21 mouse cellular contexts compared by ENCODE assay signal in the genomic region with DNA sequence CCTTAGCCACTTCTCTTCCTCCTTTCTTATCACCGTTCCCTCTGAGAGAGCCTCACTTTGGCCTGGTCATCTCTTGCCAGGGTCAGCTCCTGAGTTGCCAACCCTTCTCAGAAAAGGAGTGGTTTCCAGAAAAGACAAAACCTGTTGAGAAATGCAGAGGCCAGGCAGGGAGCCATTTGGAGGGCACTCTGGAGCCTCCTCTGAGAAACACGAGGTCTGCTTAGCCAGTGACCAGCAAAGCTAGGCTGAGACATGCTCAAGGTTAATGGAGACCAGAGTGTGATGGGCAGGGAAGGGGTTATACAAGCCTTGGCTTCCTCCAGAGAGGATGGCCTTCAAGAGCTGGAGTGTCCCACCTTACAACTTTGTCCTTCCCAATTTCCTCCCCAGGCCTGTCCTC.
A peak's percentile ranks its signal among the peaks of the same experiment; 100 is the strongest.
DNase-seq lines count a peak whose midpoint lies in the region; ATAC-seq lines count a peak whose summit lies in the region.
"Had no signal": no experiment of that assay in that cellular context is flagged by ENCODE, and none has a peak within 500 bp of the region (broad histone marks: within the 10 kb centered on the region; RNA-seq: fewer than 3 reads in every experiment).

No protein-coding gene starts in this region.

- ATAC-seq in hindbrain, embryonic 14.5 days (ENCODE audit: low FRiP score) = no peak
- ATAC-seq in megakaryocyte, adult 5-6 weeks (ENCODE audit: poor library complexity, severe bottlenecking) = no peak
- ATAC-seq: CD4-positive, CD25-positive, alpha-beta regulatory T cell, adult 4 months; forebrain, embryonic 13.5 days; forebrain, embryonic 16.5 days; hindbrain, embryonic 16.5 days; intestine, embryonic 15.5 days had no signal

- H3K36me3 ChIP-seq in heart, embryonic 10.5 days = no peaks in the 10 kb centered on the region
- H3K36me3 ChIP-seq in hindbrain, embryonic 14.5 days (replicated peaks; ENCODE audit: control insufficient read depth, insufficient read depth) = no peaks in the 10 kb centered on the region
- H3K36me3 ChIP-seq: forebrain, embryonic 10.5 days; heart, embryonic 12.5 days; hindbrain, embryonic 12.5 days; intestine, embryonic 15.5 days had no signal

- no peak overlapping the region for H3K4me2 ChIP-seq in hindbrain, embryonic 14.5 days (replicated peaks)
- H3K4me2 ChIP-seq: forebrain, embryonic 13.5 days; heart, embryonic 12.5 days; hindbrain, embryonic 12.5 days; intestine, embryonic 15.5 days had no signal

- 52% methylated on average over 2 of the region's 2 CpGs for WGBS in heart, embryonic 10.5 days
- 91% methylated on average over 2 of the region's 2 CpGs for WGBS in hindbrain, embryonic 14.5 days

- H3K9ac ChIP-seq in hindbrain, embryonic 14.5 days = no peak overlapping the region
- H3K9ac ChIP-seq: forebrain, embryonic 13.5 days; heart, embryonic 12.5 days; hindbrain, embryonic 12.5 days; intestine, embryonic 15.5 days had no signal

- no peak overlapping the region for H3K4me3 ChIP-seq in heart, embryonic 10.5 days
- no peak overlapping the region for H3K4me3 ChIP-seq in hindbrain, embryonic 14.5 days (replicated peaks; ENCODE audit: low read length)
- H3K4me3 ChIP-seq: forebrain, embryonic 10.5 days; forebrain, embryonic 13.5 days; heart, adult 2 months; heart, embryonic 12.5 days; hindbrain, embryonic 12.5 days; intestine, embryonic 15.5 days had no signal

- DNase-seq in heart, embryonic 10.5 days (ENCODE audit: low spot score) = no peak
- no peak for DNase-seq in heart, adult 8-10 months (ENCODE audit: low spot score)
- DNase-seq in adrenal gland, postnatal 10 days = peak; percentile 52
- peak; percentile 58 for DNase-seq in adrenal gland, postnatal 14 days
- no peak for DNase-seq in hindbrain, embryonic 14.5 days (ENCODE audit: low spot score)
- DNase-seq: cerebellum, adult 18-20 months; cerebellum, adult 9-10 months; cerebellum, postnatal 14 days; gastrocnemius, postnatal 10 days; gastrocnemius, postnatal 36 days; heart, adult 2 months; kidney, adult 11 months had no signal

- no peaks in the 10 kb centered on the region for H3K27me3 ChIP-seq in heart, embryonic 10.5 days (ENCODE audit: insufficient read depth, poor library complexity, severe bottlenecking)
- no peaks in the 10 kb centered on the region for H3K27me3 ChIP-seq in hindbrain, embryonic 14.5 days (ENCODE audit: control insufficient read depth, insufficient read depth, low read length)
- H3K27me3 ChIP-seq: forebrain, embryonic 13.5 days; heart, embryonic 12.5 days; hindbrain, embryonic 12.5 days; intestine, embryonic 15.5 days had no signal

- no peaks in the 10 kb centered on the region for H3K9me3 ChIP-seq in heart, embryonic 10.5 days
- H3K9me3 ChIP-seq in hindbrain, embryonic 14.5 days (ENCODE audit: control insufficient read depth, low read length) = no peaks in the 10 kb centered on the region
- H3K9me3 ChIP-seq: forebrain, embryonic 10.5 days; forebrain, embryonic 13.5 days; heart, embryonic 12.5 days; hindbrain, embryonic 12.5 days; intestine, embryonic 15.5 days had no signal

- peak overlapping the region; percentile 23 for H3K27ac ChIP-seq in heart, embryonic 10.5 days
- H3K27ac ChIP-seq in hindbrain, embryonic 14.5 days = no peak overlapping the region
- H3K27ac ChIP-seq: forebrain, embryonic 10.5 days; forebrain, embryonic 13.5 days; heart, adult 2 months; hindbrain, embryonic 12.5 days; intestine, embryonic 15.5 days had no signal

- peaks cover 33% of the 10 kb centered on the region for H3K4me1 ChIP-seq in heart, embryonic 10.5 days
- H3K4me1 ChIP-seq in hindbrain, embryonic 14.5 days (replicated peaks; ENCODE audit: control insufficient read depth, insufficient read depth, low read length) = no peaks in the 10 kb centered on the region
- H3K4me1 ChIP-seq: forebrain, embryonic 13.5 days; hindbrain, embryonic 12.5 days had no signal

Comparison
In these comparisons a context has a peak if more than half of its experiments do, and no peak if none do; other contexts are left out.
1. DNase-seq: peak in adrenal gland, postnatal 10 days (single experiment) and adrenal gland, postnatal 14 days (single experiment); none in heart, embryonic 10.5 days (single experiment), heart, adult 8-10 months (single experiment) and hindbrain, embryonic 14.5 days (single experiment).